Mouse (Mus musculus) olfactory bulb, adult 2 months (tissue): ENCODE measurements around the gene Ptpn3. TPM values are rescaled to one million over a fixed set of nuclear protein-coding genes. Genes with fewer than 3 reads are reported as not detected.

Experiments used
- H3K27ac ChIP-seq: fragments of 200-500 bp; 2 replicates; pipeline ENCODE4 v1.5.1; 2012; ENCODE audit warnings: low read depth, low read length; ENCODE audit not compliant: insufficient read depth
- H3K4me1 ChIP-seq: fragments of 200-500 bp; 2 replicates; pipeline ENCODE4 v1.6.1; 2012; ENCODE audit warnings: low read length; ENCODE audit not compliant: control insufficient read depth, insufficient read depth
- H3K4me3 ChIP-seq: fragments of 200-500 bp; 2 replicates; pipeline ENCODE4 v1.5.1; 2012; ENCODE audit warnings: mild to moderate bottlenecking, low read depth, low read length, moderate library complexity; ENCODE audit not compliant: insufficient read depth
- CTCF ChIP-seq: fragments of 200-500 bp; IDR thresholded peaks from 2 replicates; pipeline ENCODE4 v1.5.1; 2012; ENCODE audit warnings: low read depth, mild to moderate bottlenecking, low read length, moderate library complexity; ENCODE audit not compliant: insufficient read depth
- POLR2A ChIP-seq: fragments of 200-500 bp; IDR thresholded peaks from 2 replicates; pipeline ENCODE4 v1.6.1; 2012; ENCODE audit warnings: mild to moderate bottlenecking, low read depth, low read length, moderate library complexity; ENCODE audit not compliant: insufficient read depth
- WGBS: fragments of 180-500 bp; shearing (Covaris S2); methylation state at CpG from one replicate; pipeline ENCODE4 v1.1.7; 2018; 5-methylcytosine and 5-hydroxymethylcytosine counted together
- polyA plus RNA-seq: library from polyadenylated mRNA; stranded (reverse); fragments of >200 nt; gene quantifications from 2 replicates; pipeline ENCODE4 v1.2.4, GENCODE M21; 2012; ENCODE audit warnings: low replicate concordance; ENCODE audit not compliant: missing spikeins, insufficient read depth, insufficient read length

The Ptpn3 gene
- polyA plus RNA-seq, 1 experiment, result not detected

DNA sequence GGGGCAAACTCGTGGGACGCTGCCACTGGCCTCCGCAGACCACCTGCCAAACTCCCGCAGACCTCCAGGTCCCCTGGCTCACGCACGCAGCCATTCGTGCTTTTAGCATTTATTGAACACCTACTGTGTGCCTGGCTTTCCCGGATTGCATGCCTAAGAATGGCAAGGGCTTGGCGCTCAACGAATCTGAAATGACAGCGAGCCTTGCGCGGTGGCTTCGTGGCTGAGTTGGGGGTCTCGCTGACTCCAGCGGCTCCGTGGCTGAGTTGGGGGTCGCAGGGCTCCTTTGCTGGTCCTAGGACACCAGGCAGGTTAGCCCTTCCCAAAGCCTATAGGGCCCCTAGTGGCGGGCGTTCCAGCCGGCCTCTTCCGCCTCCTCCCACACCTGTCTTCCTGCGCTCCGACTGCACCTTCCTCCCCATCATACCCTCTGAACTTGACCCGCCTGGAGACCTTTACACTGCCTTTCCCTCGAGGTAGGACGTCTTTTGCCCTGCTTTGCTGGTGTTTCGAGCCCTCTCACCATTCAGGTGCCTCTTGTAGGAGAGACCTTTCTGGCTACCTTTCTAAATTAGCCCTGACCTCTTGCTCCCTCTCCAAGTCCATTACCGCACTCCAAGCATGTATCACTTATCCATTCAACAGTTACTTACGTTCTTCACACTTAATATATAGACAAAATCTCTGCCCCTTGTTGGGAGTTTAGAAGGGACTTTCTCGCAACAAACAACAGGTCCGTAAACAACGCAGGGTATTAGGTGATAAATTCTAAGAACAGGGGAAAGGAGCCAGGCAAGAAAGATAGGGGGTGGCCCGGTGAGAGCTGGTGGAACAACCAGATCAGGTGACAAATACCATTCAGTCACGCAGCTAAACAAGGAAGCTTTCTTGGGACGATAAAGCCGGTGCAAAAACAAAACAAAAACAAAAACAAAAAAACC lies 898 bp downstream of the Ptpn3 start:
- TF ChIP-seq CTCF (no peak), POLR2A (no peak)
- H3K4me1 ChIP-seq, result peaks cover 24% of the 10 kb centered on the region
- WGBS, result under 1% methylated on average over 37 of the region's 37 CpGs
- no peak overlapping the region for H3K27ac ChIP-seq
- peak overlapping the region; percentile 97 for H3K4me3 ChIP-seq

DNA sequence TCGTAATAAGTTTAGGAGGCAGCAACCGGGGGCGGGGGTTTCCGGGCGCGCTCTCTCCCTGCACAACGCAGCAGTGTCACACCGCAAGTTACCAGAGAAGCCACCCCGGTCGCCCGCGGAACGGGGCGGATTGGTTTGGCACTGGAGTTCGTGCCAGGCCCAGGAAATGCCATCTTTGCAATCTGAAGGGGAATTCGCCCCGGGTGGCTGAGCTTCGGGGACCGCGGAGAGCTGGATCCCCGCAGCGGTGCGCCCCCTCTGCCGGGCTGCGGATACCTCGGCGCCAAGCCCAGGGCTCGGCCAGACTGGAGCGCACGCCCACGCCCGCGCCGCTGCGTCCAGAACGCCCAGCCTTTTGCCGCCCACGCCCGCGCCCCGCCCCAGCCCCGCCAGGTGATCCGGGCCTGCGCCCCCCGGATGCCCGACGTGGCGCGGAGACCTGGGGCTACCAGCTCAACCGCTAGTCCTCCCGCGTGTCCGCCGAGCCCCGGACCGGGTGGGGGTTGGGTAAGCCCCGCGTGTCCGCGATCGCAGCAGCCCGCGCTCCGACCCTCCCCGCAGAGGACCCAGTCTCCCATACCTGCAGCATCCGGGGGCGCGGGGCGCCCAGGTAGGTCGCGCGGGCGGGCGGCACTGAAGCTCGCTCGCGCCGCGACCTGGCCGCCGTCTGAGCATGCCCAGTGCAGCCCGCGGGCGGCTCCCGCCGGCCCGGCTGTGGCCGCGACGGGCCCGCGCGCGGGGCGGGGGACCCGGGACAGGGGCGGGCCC lies 1.8 kb downstream of the Ptpn3 start:
- H3K27ac ChIP-seq, result no peak overlapping the region

DNA sequence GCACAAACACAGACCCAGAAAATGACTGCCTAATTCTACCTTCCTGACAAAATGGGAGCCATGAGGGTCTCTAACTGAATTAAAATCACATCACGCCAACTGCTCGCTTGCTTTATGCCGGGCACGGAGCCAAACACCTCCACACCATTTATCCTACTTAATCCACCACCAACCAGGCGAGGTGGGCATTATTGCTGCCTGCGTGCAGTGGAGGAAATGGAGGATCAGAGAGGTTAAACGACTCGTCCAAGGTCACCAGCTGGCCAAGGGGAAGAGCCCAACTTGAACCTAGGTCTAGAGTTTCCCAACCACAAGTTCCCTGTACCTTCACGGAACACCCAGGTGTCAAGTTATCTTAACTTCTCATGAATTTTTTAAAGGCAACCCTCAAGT lies 2.3 kb downstream of the Ptpn3 start:
- Histone ChIP-seq H3K4me3 (peak overlapping the region; percentile 97), H3K4me1 (peaks cover 34% of the 10 kb centered on the region), H3K27ac (no peak overlapping the region)
- TF ChIP-seq POLR2A, result no peak
- TF ChIP-seq CTCF, result no peak
- WGBS, result 7% methylated on average over 9 of the region's 9 CpGs

More for the DNA sequence above, 1.8 kb downstream of the Ptpn3 start:
- Histone ChIP-seq H3K4me3 (peak overlapping the region; percentile 97), H3K4me1 (peaks cover 32% of the 10 kb centered on the region)
- TF ChIP-seq POLR2A (no peak), CTCF (no peak)
- WGBS, result under 1% methylated on average over 93 of the region's 97 CpGs

DNA sequence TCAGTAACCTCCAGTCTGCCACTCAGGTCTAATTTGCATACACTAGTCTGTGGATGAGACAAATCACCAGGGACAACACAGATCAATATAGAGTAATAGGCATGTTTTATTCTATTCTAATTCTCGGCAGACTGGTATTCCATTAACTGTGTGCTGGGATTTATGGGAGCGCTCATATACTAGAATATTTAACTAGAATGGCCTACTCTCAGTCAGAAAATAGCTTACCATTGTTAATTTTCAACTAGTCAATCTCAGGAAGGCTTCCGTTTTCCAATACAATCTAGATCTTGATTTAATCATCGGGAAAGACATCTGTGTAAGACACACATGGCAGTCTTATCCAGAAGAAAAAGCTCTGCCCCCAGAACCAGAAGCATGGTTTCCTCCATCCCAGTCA lies 3.5 kb downstream of the Ptpn3 start:
- Histone ChIP-seq H3K4me3 (no peak overlapping the region), H3K27ac (no peak overlapping the region), H3K4me1 (peaks cover 37% of the 10 kb centered on the region)
- WGBS, result 92% methylated on average over 4 of the region's 4 CpGs
- no peak for TF ChIP-seq POLR2A

DNA sequence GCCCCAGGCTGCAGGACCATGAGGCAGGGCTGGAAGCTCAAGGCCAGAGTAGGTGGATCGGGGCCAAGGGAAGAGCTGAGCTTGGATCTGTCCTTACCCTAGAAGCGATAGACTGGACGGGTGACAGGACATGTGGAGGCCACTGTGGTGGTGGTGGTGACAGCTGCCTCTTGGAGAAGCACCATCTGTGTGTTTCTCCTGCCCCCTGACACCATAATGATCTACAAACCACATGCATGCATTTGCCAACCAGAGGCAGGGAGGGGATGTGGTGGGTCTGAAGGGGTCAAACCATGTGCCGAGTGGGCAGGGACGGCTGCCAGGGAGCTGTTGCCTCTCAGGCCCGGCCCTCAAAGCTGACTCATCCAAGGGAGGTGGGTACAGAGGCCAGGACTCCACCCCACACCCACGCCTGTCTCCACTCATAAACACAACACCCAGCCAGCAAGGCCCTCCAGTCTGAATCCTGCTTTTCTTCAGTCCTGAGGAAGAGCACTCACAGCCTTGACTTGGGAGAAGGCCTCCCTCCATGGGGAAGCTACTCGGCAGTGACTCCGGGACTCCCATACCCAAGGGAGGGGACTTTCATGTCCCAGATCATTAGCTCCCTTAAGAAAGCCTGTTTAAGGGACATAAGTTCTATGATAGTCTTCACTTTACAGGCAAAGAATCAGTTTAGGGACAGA lies 6.5 kb downstream of the Ptpn3 start:
- Histone ChIP-seq H3K27ac (no peak overlapping the region), H3K4me3 (no peak overlapping the region), H3K4me1 (peaks cover 30% of the 10 kb centered on the region)
- 53% methylated on average over 9 of the region's 9 CpGs for WGBS
- TF ChIP-seq POLR2A (no peak), CTCF (no peak)

DNA sequence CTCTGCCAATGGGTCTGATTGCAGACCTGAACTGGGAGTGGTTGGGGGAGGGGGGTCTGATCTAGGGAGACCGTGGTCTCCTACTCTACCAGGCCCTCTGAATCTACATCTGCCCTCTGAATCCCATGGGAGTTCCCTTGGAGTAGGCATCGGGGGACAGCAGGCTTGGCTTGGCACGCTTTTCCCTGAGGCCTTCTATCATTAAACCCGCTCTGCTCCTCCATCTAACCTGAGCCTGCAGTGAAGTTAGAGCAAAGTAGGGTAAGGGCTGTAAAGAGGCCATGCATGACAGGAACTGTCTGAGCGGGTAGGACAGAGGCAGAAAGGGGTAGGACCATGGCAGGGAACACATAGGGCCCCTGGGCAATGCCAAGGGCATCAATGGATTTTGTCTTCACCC lies 9.0 kb downstream of the Ptpn3 start:
- Histone ChIP-seq H3K27ac (no peak overlapping the region), H3K4me1 (peaks cover 21% of the 10 kb centered on the region), H3K4me3 (no peak overlapping the region)
- 91% methylated on average over 5 of the region's 5 CpGs for WGBS
- TF ChIP-seq POLR2A (no peak), CTCF (no peak)

DNA sequence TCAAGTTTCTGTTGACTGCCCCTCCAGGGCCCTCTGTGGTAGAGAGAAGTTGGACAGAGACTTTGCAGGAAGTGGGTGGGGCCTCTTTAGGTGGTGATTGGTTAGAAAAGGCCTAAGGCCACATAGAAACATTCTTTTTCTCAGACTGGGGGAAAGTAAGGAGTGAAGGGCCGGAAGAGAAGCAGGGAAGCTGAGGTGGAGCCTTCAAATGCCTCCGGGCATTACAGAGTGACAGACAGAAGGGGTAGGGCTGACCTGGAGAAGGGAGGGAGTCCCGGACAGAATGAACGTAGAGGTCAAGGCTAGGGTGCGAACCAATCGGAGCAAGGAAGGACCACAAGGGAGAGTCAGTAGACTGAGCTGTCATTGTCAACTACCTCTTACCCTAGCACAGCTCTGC lies 11.6 kb downstream of the Ptpn3 start:
- WGBS, result 95% methylated on average over 6 of the region's 6 CpGs
- Histone ChIP-seq H3K27ac (no peak overlapping the region), H3K4me1 (peaks cover 7% of the 10 kb centered on the region), H3K4me3 (no peak overlapping the region)
- no peak for TF ChIP-seq POLR2A
- TF ChIP-seq CTCF, result no peak

DNA sequence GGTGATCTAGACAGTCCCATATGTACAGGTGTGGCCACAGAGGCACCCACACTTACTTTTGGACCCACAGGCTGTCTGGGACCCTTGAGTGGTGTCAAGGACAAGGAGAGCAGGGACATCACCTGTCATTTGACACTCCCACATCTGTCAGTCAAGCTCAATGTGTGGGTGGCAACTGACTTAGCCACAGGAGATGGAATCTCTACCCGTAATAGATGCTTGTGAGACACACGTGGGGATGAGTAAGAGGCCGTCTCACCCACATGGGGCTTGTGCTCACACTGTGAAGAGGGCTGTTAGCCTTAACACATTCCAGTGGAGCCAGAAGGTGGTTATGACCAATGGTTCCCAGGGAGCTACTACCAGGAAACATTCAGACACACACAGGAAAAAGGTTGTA lies 13.8 kb downstream of the Ptpn3 start:
- H3K27ac ChIP-seq, result no peak overlapping the region
- WGBS, result 74% methylated on average over 3 of the region's 3 CpGs
- H3K4me1 ChIP-seq, result no peaks in the 10 kb centered on the region
- TF ChIP-seq CTCF (no peak), POLR2A (no peak)
- no peak overlapping the region for H3K4me3 ChIP-seq

DNA sequence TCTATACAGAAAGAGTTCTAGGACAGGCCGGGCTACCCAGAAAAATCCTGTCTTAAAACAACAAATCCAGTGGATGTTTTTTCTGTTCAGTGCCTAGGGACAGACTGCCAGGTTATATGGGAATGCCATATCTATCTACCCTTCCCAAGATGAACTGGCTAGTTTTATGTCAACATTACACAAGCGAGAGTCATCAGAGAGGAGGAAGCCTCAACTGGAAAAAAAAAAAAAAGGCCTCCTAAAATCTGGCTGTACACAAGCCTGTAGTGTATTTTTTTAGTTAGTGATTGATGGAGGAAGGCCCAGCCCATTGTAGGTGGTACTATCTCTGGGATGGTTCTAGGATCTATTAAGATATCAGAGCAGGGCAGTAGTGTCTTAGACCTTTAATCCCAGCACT lies 16.4 kb downstream of the Ptpn3 start:
- Histone ChIP-seq H3K4me1 (peaks cover 5% of the 10 kb centered on the region; the same call in 1 of the 2 replicates), H3K27ac (no peak overlapping the region), H3K4me3 (no peak overlapping the region)
- TF ChIP-seq CTCF (no peak), POLR2A (no peak)
- WGBS, result 92% methylated on average over 2 of the region's 2 CpGs
